Mouse (Mus musculus): ENCODE measurements around the gene Noto. TPM values are rescaled to one million over a fixed set of nuclear protein-coding genes. Genes with fewer than 3 reads are reported as not detected.

Gene Noto
- total and polyA plus RNA-seq, 2 experiments from 2014 or later, result not detected

DNA sequence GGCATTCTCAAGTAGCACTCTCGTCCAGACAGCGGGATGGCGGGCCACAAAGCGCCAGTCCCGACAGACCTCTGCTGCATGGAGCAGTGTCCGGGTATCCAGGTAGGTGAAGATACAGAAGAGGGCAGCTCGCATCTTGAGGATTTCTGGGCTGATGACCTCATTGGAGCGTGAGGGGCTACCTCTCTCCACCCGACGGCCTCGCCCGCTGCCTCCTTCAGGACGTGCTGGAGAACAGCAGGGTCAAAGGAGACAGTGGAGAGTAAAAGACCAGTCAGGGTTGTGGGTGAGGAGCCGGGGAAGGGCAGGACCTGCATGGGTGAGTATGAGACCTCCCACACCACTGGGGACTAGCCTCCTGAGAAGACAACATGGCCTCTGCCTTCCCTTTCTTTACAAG, 54.7 kb downstream of the Noto start:
- WGBS, result 31% methylated on average over 14 of the region's 14 CpGs
- Histone ChIP-seq H3K9me3 (replicated peaks; ENCODE audit: control insufficient read depth, low read length) (no peaks in the 10 kb centered on the region), H3K4me3 (ENCODE audit: low read depth, low read length) (no peak overlapping the region), H3K9ac (replicated peaks; ENCODE audit: low read depth, low read length) (no peak overlapping the region), H3K4me2 (ENCODE audit: low read depth, low read length) (no peak overlapping the region), H3K27ac (ENCODE audit: low read depth) (no peak overlapping the region), H3K4me1 (ENCODE audit: control insufficient read depth, insufficient read depth) (no peaks in the 10 kb centered on the region), H3K27me3 (ENCODE audit: control insufficient read depth, insufficient read depth, low read length) (peaks cover 27% of the 10 kb centered on the region), H3K36me3 (replicated peaks; ENCODE audit: control insufficient read depth, insufficient read depth, low read length) (no peaks in the 10 kb centered on the region)
- no peak for TF ChIP-seq CTCF (IDR thresholded peaks at IDR 0.05; ENCODE audit: low read depth)
- no peak for TF ChIP-seq EP300 (IDR thresholded peaks at IDR 0.05; ENCODE audit: low read depth)
- ATAC-seq (ENCODE audit: insufficient read depth, low read depth) (no peak), DNase-seq (ENCODE audit: low spot score) (no peak)

Other genes starting within 250 kb of the Noto start
- not detected in 2 replicates for gene Emx1, start 236.4 kb upstream of the Noto start, total RNA-seq (2014; rRNA removed; ENCODE audit: low replicate concordance)
- not detected in 2 replicates for gene Emx1, start 236.4 kb upstream of the Noto start, polyA plus RNA-seq (2015; fragmentation: Nextera tagmentation; extraction: Ambion mirVana)
- gene Sfxn5, start 90.5 kb upstream of the Noto start, total RNA-seq (2014; rRNA removed; ENCODE audit: low replicate concordance), result 4.8 and 9.5 TPM in 2 replicates
- 2.2 and 2.7 TPM in 2 replicates for gene Sfxn5, start 90.5 kb upstream of the Noto start, polyA plus RNA-seq (2015; fragmentation: Nextera tagmentation; extraction: Ambion mirVana)
- gene Rab11fip5, start 49.3 kb upstream of the Noto start, total RNA-seq (2014; rRNA removed; ENCODE audit: low replicate concordance), result 86.7 and 91.3 TPM in 2 replicates
- 35.3 and 38.2 TPM in 2 replicates for gene Rab11fip5, start 49.3 kb upstream of the Noto start, polyA plus RNA-seq (2015; fragmentation: Nextera tagmentation; extraction: Ambion mirVana)
- 15.0 and 22.7 TPM in 2 replicates for gene Smyd5, start 8.1 kb downstream of the Noto start, total RNA-seq (2014; rRNA removed; ENCODE audit: low replicate concordance)
- gene Smyd5, start 8.1 kb downstream of the Noto start, polyA plus RNA-seq (2015; fragmentation: Nextera tagmentation; extraction: Ambion mirVana), result 13.1 and 16.0 TPM in 2 replicates
- gene Cct7, start 27.6 kb downstream of the Noto start, total RNA-seq (2014; rRNA removed; ENCODE audit: low replicate concordance), result 137 and 138 TPM in 2 replicates
- 243 and 246 TPM in 2 replicates for gene Cct7, start 27.6 kb downstream of the Noto start, polyA plus RNA-seq (2015; fragmentation: Nextera tagmentation; extraction: Ambion mirVana)
- gene Pradc1, start 28.1 kb downstream of the Noto start, total RNA-seq (2014; rRNA removed; ENCODE audit: low replicate concordance), result 14.7 and 20.4 TPM in 2 replicates
- 33.9 and 35.9 TPM in 2 replicates for gene Pradc1, start 28.1 kb downstream of the Noto start, polyA plus RNA-seq (2015; fragmentation: Nextera tagmentation; extraction: Ambion mirVana)
- gene Fbxo41, start 79.1 kb downstream of the Noto start, total RNA-seq (2014; rRNA removed; ENCODE audit: low replicate concordance), result 0.11 TPM in 1 of 2 replicates, not detected in the other
- gene Fbxo41, start 79.1 kb downstream of the Noto start, polyA plus RNA-seq (2015; fragmentation: Nextera tagmentation; extraction: Ambion mirVana), result not detected in 2 replicates
- not detected in 2 replicates for gene Egr4, start 89.7 kb downstream of the Noto start, total RNA-seq (2014; rRNA removed; ENCODE audit: low replicate concordance)
- gene Egr4, start 89.7 kb downstream of the Noto start, polyA plus RNA-seq (2015; fragmentation: Nextera tagmentation; extraction: Ambion mirVana), result not detected in 2 replicates
- 2.8 and 3.5 TPM in 2 replicates for gene Alms1, start 163.6 kb downstream of the Noto start, total RNA-seq (2014; rRNA removed; ENCODE audit: low replicate concordance)
- gene Alms1, start 163.6 kb downstream of the Noto start, polyA plus RNA-seq (2015; fragmentation: Nextera tagmentation; extraction: Ambion mirVana), result 0.61 and 0.81 TPM in 2 replicates

Data from heart, postnatal 0 days (tissue).